Mouse (Mus musculus) MEL (cell line): Measurements from ENCODE around the gene Dlg2. TPM values are rescaled to one million over a fixed set of nuclear protein-coding genes. Genes with fewer than 3 reads are reported as not detected.

ENCODE experiments used
- DNase-seq: peaks from one replicate; pipeline ENCODE4 v3.0.0; 2011; ENCODE audit warnings: low read depth, low spot score
- H3K27ac ChIP-seq: 2 replicates; pipeline ENCODE4 v1.5.1; 2012; ENCODE audit warnings: low read depth, mild to moderate bottlenecking, control low read depth, low read length, moderate library complexity; ENCODE audit not compliant: control insufficient read depth
- H3K27me3 ChIP-seq, 2 experiments: fragments of 150-350 bp in 1 of 2; sonication (generic) in 1 of 2; 2 replicates each; pipeline ENCODE4 v1.6.1; 2012; ENCODE audit warnings: low read length in 2 of 2, mild to moderate bottlenecking in 2 of 2, improper control_type of control experiment in 1 of 2, moderate library complexity in 1 of 2; ENCODE audit not compliant: insufficient read depth in 2 of 2, control insufficient read depth in 1 of 2
- H3K36me3 ChIP-seq, 2 experiments: 2 replicates each; pipeline ENCODE4 v1.6.1; 2012 to 2014; ENCODE audit warnings: low read length in 2 of 2, improper control_type of control experiment in 1 of 2, inconsistent platforms in 1 of 2, mild to moderate bottlenecking in 1 of 2; ENCODE audit not compliant: insufficient read depth in 2 of 2, control insufficient read depth in 1 of 2
- H3K4me1 ChIP-seq, 2 experiments: fragments of 150-350 bp in 1 of 2; sonication (generic) in 1 of 2; 2 replicates each; pipeline ENCODE4 v1.6.1; 2012; ENCODE audit warnings: low read length in 2 of 2, improper control_type of control experiment in 1 of 2, mild to moderate bottlenecking in 1 of 2; ENCODE audit not compliant: insufficient read depth in 2 of 2, control insufficient read depth in 1 of 2
- H3K4me3 ChIP-seq, 2 experiments: fragments of 150-350 bp in 1 of 2; sonication (generic) in 1 of 2; 2 replicates each; pipeline ENCODE4 v1.5.1; 2012; ENCODE audit warnings: low read depth in 2 of 2, low read length in 2 of 2, mild to moderate bottlenecking in 2 of 2, moderate library complexity in 2 of 2, control low read depth in 1 of 2, improper control_type of control experiment in 1 of 2; ENCODE audit not compliant: control insufficient read depth in 1 of 2, insufficient read depth in 1 of 2
- H3K79me2 ChIP-seq: 2 replicates; pipeline ENCODE4 v1.6.1; 2012; ENCODE audit warnings: mild to moderate bottlenecking, low read length, moderate library complexity; ENCODE audit not compliant: control insufficient read depth, poor library complexity, insufficient read depth
- H3K9ac ChIP-seq: 2 replicates; pipeline ENCODE4 v1.6.1; 2012; ENCODE audit warnings: low read depth, mild to moderate bottlenecking, control low read depth, low read length, moderate library complexity; ENCODE audit not compliant: control insufficient read depth, poor library complexity, severe bottlenecking
- H3K9me3 ChIP-seq: fragments of 150-350 bp; sonication (generic); replicated peaks from 2 replicates; pipeline ENCODE4 v1.6.1; 2012; ENCODE audit warnings: mild to moderate bottlenecking, low read length, improper control_type of control experiment, moderate library complexity; ENCODE audit not compliant: insufficient read depth
- BHLHE40 ChIP-seq: IDR thresholded peaks from 2 replicates; pipeline ENCODE4 v1.6.1; 2012; ENCODE audit warnings: low read depth, mild to moderate bottlenecking, inconsistent platforms, low read length, improper control_type of control experiment, borderline replicate concordance
- CHD1 ChIP-seq: IDR thresholded peaks from 2 replicates; pipeline ENCODE4 v1.6.1; 2012; ENCODE audit warnings: low read depth, mild to moderate bottlenecking, inconsistent platforms, low read length, improper control_type of control experiment
- E2F4 ChIP-seq: IDR thresholded peaks from 2 replicates; pipeline ENCODE4 v1.6.1; 2011; ENCODE audit warnings: low read depth, low read length, improper control_type of control experiment, borderline replicate concordance
- EP300 ChIP-seq, 2 experiments: IDR thresholded peaks; 2 replicates each; pipeline ENCODE4 v1.6.1; 2011; ENCODE audit warnings: improper control_type of control experiment in 2 of 2, low read length in 2 of 2, low read depth in 1 of 2, mild to moderate bottlenecking in 1 of 2
- ETS1 ChIP-seq: IDR thresholded peaks from 2 replicates; pipeline ENCODE4 v1.6.1; 2012; ENCODE audit warnings: low read depth, mild to moderate bottlenecking, inconsistent platforms, low read length, improper control_type of control experiment, moderate library complexity
- GABPA ChIP-seq: IDR thresholded peaks from 2 replicates; pipeline ENCODE4 v1.6.1; 2012; ENCODE audit warnings: low read depth, mild to moderate bottlenecking, inconsistent platforms, low read length, improper control_type of control experiment, moderate library complexity
- GATA1 ChIP-seq: IDR thresholded peaks from 2 replicates; pipeline ENCODE4 v1.6.1; 2011; ENCODE audit warnings: low read depth, low read length, improper control_type of control experiment
- HCFC1 ChIP-seq: IDR thresholded peaks from 2 replicates; pipeline ENCODE4 v1.6.1; 2012; ENCODE audit warnings: low read depth, mild to moderate bottlenecking, inconsistent platforms, low read length, improper control_type of control experiment, moderate library complexity
- KAT2A ChIP-seq: conservative IDR thresholded peaks from 2 replicates; pipeline ENCODE4 v1.6.1; 2012; ENCODE audit warnings: low read depth, low read length, improper control_type of control experiment, inconsistent platforms
- MAFK ChIP-seq: IDR thresholded peaks from 2 replicates; pipeline ENCODE4 v1.6.1; 2011; ENCODE audit warnings: low read depth, mild to moderate bottlenecking, low read length, improper control_type of control experiment, borderline replicate concordance
- MAX ChIP-seq: IDR thresholded peaks from 2 replicates; pipeline ENCODE4 v1.6.1; 2011; ENCODE audit warnings: low read length, improper control_type of control experiment
- MAZ ChIP-seq: IDR thresholded peaks from 2 replicates; pipeline ENCODE4 v1.6.1; 2012; ENCODE audit warnings: low read depth, mild to moderate bottlenecking, inconsistent platforms, low read length, improper control_type of control experiment
- MYB ChIP-seq: IDR thresholded peaks from 2 replicates; pipeline ENCODE4 v1.6.1; 2011; ENCODE audit warnings: mild to moderate bottlenecking, low read depth, low read length, improper control_type of control experiment
- MYC ChIP-seq: IDR thresholded peaks from 2 replicates; pipeline ENCODE4 v1.6.1; 2011; ENCODE audit warnings: low read depth, mild to moderate bottlenecking, low read length, improper control_type of control experiment, moderate library complexity
- NRF1 ChIP-seq: IDR thresholded peaks from 2 replicates; pipeline ENCODE4 v1.6.1; 2014; ENCODE audit warnings: low read depth, mild to moderate bottlenecking, inconsistent platforms, low read length, improper control_type of control experiment, moderate library complexity; ENCODE audit not compliant: poor library complexity, insufficient read depth, severe bottlenecking
- POLR2AphosphoS2 ChIP-seq: IDR thresholded peaks from 2 replicates; pipeline ENCODE4 v1.6.1; 2011; ENCODE audit warnings: low read length, improper control_type of control experiment
- POLR2AphosphoS5 ChIP-seq: IDR thresholded peaks from 2 replicates; pipeline ENCODE4 v1.6.1; 2012; ENCODE audit warnings: low read depth, borderline replicate concordance, mild to moderate bottlenecking, inconsistent platforms, low read length, moderate library complexity, mixed read lengths
- RCOR1 ChIP-seq: IDR thresholded peaks from 2 replicates; pipeline ENCODE4 v1.6.1; 2012; ENCODE audit warnings: low read depth, mild to moderate bottlenecking, inconsistent platforms, low read length, improper control_type of control experiment
- SIN3A ChIP-seq: IDR thresholded peaks from 2 replicates; pipeline ENCODE4 v1.6.1; 2012; ENCODE audit warnings: low read length, improper control_type of control experiment, inconsistent platforms
- TBP ChIP-seq: IDR thresholded peaks from 2 replicates; pipeline ENCODE4 v1.8.0; 2011; ENCODE audit warnings: low read depth, low read length, improper control_type of control experiment
- TCF12 ChIP-seq: IDR thresholded peaks from 2 replicates; pipeline ENCODE4 v1.6.1; 2014; ENCODE audit warnings: low read depth, mild to moderate bottlenecking, inconsistent platforms, low read length, improper control_type of control experiment, moderate library complexity
- UBTF ChIP-seq: IDR thresholded peaks from 2 replicates; pipeline ENCODE4 v1.6.1; 2012; ENCODE audit warnings: low read depth, mild to moderate bottlenecking, inconsistent platforms, low read length, improper control_type of control experiment, moderate library complexity, borderline replicate concordance; ENCODE audit not compliant: insufficient read depth
- USF2 ChIP-seq, 2 experiments: IDR thresholded peaks; 2 replicates each; pipeline ENCODE4 v1.6.1; 2011 to 2012; ENCODE audit warnings: improper control_type of control experiment in 2 of 2, low read length in 2 of 2, borderline replicate concordance in 1 of 2, inconsistent platforms in 1 of 2, low read depth in 1 of 2, mild to moderate bottlenecking in 1 of 2; ENCODE audit not compliant: insufficient read depth in 1 of 2
- polyA plus RNA-seq, 2 experiments: library from polyadenylated mRNA; stranded (reverse) in 1 of 2; unstranded in 1 of 2; fragments of >175 nt in 1 of 2; fragments of >200 nt in 1 of 2; gene quantifications; 2 replicates each; pipeline versions ENCODE4 v1.2.1 to v1.2.4; 2012; ENCODE audit warnings: low replicate concordance in 2 of 2, low read depth in 1 of 2; ENCODE audit not compliant: insufficient read length in 2 of 2, insufficient read depth in 1 of 2, missing spikeins in 1 of 2
- total RNA-seq: library from RNA; depleted of rRNA; stranded (reverse); fragments of 300-350 nt; gene quantifications from 2 replicates; pipeline ENCODE4 v1.2.3, GENCODE M21; 2012

The Dlg2 gene
- total and polyA plus RNA-seq, 3 experiments, result 0.04 TPM; not detected in 2

DNA sequence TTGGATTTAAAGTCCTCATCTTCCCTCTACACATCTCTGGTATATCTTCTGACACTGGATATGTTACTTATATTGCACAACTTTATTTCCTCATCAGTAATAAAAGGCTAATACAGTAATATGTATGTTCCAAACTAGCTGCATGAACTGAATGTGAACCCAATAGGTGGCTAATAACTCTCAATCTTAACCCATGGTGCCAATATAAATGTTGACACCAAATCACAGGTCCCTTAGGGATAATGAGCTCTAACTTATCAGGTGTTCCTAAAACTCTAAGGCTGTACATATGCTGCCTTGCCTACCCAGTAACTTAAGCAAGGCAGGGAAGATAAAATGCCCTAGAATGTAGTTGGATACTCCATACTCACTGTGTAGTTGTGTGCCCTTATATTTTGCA is 1894.0 kb downstream of the Dlg2 start:
- H3K9ac ChIP-seq, result no peak overlapping the region
- no peaks in the 10 kb centered on the region for H3K4me1 ChIP-seq
- DNase-seq, result no peak
- H3K79me2 ChIP-seq, result no peaks in the 10 kb centered on the region
- TF ChIP-seq BHLHE40, result no peak
- no peak for TF ChIP-seq ETS1
- no peak for TF ChIP-seq KAT2A
- no peak for TF ChIP-seq USF2 (IDR thresholded peaks at IDR 0.05; ENCODE audit: borderline replicate concordance in 1 of 2, insufficient read depth in 1 of 2, low read depth in 1 of 2, low read length in 2 of 2)
- TF ChIP-seq MAFK, result no peak
- TF ChIP-seq NRF1, result no peak
- TF ChIP-seq POLR2AphosphoS2, result no peak
- TF ChIP-seq MAZ, result no peak
- TF ChIP-seq CHD1, result no peak
- TF ChIP-seq E2F4, result no peak
- TF ChIP-seq MYC, result no peak
- TF ChIP-seq GATA1, result no peak
- TF ChIP-seq GABPA, result no peak
- no peak for TF ChIP-seq TBP
- no peak for TF ChIP-seq EP300 (IDR thresholded peaks at IDR 0.05; ENCODE audit: low read depth in 1 of 2, low read length in 2 of 2)
- TF ChIP-seq MYB, result no peak
- TF ChIP-seq, all 39 proteins: peak for 0
- no peak overlapping the region for H3K27ac ChIP-seq
- H3K9me3 ChIP-seq, result no peaks in the 10 kb centered on the region
- H3K36me3 ChIP-seq, result no peaks in the 10 kb centered on the region
- H3K27me3 ChIP-seq, result no peaks in the 10 kb centered on the region
- H3K4me3 ChIP-seq, result no peak overlapping the region

DNA sequence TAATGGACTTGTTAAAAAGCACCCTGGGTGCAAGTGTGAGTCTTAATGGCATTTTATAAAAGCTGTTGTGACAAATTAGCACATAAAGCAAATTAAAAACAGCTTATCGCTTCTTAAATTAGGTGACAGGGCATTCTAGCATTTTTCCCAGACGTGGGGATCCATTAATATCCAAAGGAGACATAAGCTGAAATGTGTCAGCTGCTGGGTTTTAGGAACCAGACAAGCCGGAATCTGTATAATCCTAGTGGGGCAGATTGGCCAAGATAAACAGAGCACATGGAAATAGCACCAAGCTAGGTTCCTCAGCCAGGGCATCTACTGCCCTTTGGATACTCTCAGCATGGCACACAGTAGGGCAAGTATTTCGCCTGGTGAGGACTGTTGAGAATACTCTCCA is 1895.2 kb downstream of the Dlg2 start:
- Histone ChIP-seq H3K36me3 (no peaks in the 10 kb centered on the region), H3K27ac (no peak overlapping the region), H3K27me3 (no peaks in the 10 kb centered on the region), H3K9me3 (no peaks in the 10 kb centered on the region), H3K4me1 (no peaks in the 10 kb centered on the region)
- TF ChIP-seq ETS1, result no peak
- no peak for TF ChIP-seq RCOR1
- TF ChIP-seq USF2 (IDR thresholded peaks at IDR 0.05; ENCODE audit: borderline replicate concordance in 1 of 2, insufficient read depth in 1 of 2, low read depth in 1 of 2, low read length in 2 of 2), result no peak
- no peak for TF ChIP-seq SIN3A
- no peak for TF ChIP-seq POLR2AphosphoS2
- no peak for TF ChIP-seq TCF12
- no peak for TF ChIP-seq TBP
- TF ChIP-seq UBTF, result no peak
- no peak for TF ChIP-seq POLR2AphosphoS5
- no peak for TF ChIP-seq MAX
- no peak for TF ChIP-seq HCFC1
- TF ChIP-seq, all 39 proteins: peak for 0
- DNase-seq, result no peak
- Histone ChIP-seq H3K9ac (no peak overlapping the region), H3K79me2 (no peaks in the 10 kb centered on the region), H3K4me3 (no peak overlapping the region)
